Mouse (Mus musculus): ENCODE data around the gene Nfix. TPM values are rescaled to one million over a fixed set of nuclear protein-coding genes. Genes with fewer than 3 reads are reported as not detected.

The Nfix gene
- polyA plus RNA-seq, 1 experiment from 2014 or later, result 14.8 TPM

GRCm38 (mm10) chr8:84743054-84743415 is 57.1 kb downstream of the Nfix start:
- Histone ChIP-seq H3K4me3 (replicated peaks) (no peak overlapping the region), H3K27ac (peak overlapping the region; percentile 61), H3K36me3 (no peaks in the 10 kb centered on the region), H3K4me2 (replicated peaks) (peak overlapping the region; percentile 48), H3K4me1 (replicated peaks) (peaks cover 74% of the 10 kb centered on the region), H3K9ac (no peak overlapping the region), H3K9me3 (no peaks in the 10 kb centered on the region), H3K27me3 (replicated peaks) (peaks cover 9% of the 10 kb centered on the region)
- 24% methylated on average over 10 of the region's 10 CpGs for WGBS
- 0 out of 2 replicates have a peak, but pooled peaks have one; percentile 16 for ATAC-seq

GRCm38 (mm10) chr8:84742171-84743053 is 57.7 kb downstream of the Nfix start:
- ATAC-seq, result peak; percentile 71
- H3K4me3 ChIP-seq (replicated peaks), result no peak overlapping the region
- peaks cover 9% of the 10 kb centered on the region for H3K27me3 ChIP-seq (replicated peaks)
- 26% methylated on average over 32 of the region's 32 CpGs for WGBS
- no peaks in the 10 kb centered on the region for H3K9me3 ChIP-seq
- H3K27ac ChIP-seq, result peak overlapping the region; percentile 61
- no peak overlapping the region for H3K9ac ChIP-seq
- H3K4me1 ChIP-seq (replicated peaks), result peaks cover 78% of the 10 kb centered on the region
- peak overlapping the region; percentile 48 for H3K4me2 ChIP-seq (replicated peaks)
- H3K36me3 ChIP-seq, result no peaks in the 10 kb centered on the region

DNA sequence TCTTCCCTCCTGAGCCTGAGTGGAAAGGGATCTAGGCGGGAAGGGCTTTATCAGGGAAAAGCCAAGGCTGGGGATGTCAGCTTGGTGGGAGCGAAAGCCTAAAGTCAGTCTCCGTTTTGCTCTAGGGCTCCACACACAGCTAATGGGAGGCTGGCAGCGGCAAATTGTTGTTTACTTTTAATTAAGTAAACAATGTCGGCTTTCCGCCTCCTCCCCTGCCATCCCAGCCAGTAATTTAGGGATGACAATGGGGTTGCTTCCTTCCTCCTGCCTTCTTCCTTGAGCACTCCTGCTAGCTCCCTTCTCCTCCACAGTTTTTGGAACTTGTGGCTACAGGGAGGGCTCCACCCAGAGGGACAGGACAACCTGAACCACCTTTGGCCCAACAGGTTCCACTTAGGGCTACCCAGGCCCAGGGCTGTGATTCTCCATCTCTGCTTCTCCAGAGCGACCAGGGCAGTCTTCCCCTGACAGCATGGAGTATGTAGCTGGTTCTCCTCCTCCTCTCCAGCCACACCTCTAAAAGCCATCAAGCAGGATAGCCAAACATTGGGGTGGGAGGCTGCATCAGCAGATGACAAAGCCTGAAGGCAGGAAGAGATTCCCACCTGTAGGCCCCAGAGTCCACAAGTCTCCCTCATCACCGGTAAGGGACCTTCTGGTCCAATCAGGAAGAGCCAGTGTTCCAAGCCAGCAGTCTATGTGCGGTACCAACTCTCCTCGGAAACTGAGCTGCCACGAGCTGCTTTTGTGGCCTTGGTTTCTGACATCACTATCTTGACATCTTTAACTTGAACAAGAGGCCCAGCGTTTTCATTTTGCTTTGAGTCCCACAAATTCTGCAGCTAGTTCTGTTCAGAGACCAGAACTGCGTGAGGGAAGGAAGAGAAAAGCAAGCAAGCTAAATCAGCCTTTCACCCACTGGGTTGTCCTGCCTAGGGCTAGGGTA is 59.0 kb downstream of the Nfix start:
- Histone ChIP-seq H3K27ac (no peak overlapping the region), H3K4me3 (replicated peaks) (no peak overlapping the region), H3K9ac (0 out of 2 replicates have a peak overlapping the region, but pooled peaks have one; percentile 5), H3K4me1 (replicated peaks) (peaks cover 76% of the 10 kb centered on the region), H3K27me3 (replicated peaks) (peaks cover 15% of the 10 kb centered on the region), H3K4me2 (replicated peaks) (no peak overlapping the region), H3K36me3 (no peaks in the 10 kb centered on the region), H3K9me3 (no peaks in the 10 kb centered on the region)
- WGBS, result 53% methylated on average over 13 of the region's 13 CpGs
- no peak for ATAC-seq

GRCm38 (mm10) chr8:84739401-84739742 is 60.8 kb downstream of the Nfix start:
- 13% methylated on average over 1 of the region's 1 CpGs for WGBS

DNA sequence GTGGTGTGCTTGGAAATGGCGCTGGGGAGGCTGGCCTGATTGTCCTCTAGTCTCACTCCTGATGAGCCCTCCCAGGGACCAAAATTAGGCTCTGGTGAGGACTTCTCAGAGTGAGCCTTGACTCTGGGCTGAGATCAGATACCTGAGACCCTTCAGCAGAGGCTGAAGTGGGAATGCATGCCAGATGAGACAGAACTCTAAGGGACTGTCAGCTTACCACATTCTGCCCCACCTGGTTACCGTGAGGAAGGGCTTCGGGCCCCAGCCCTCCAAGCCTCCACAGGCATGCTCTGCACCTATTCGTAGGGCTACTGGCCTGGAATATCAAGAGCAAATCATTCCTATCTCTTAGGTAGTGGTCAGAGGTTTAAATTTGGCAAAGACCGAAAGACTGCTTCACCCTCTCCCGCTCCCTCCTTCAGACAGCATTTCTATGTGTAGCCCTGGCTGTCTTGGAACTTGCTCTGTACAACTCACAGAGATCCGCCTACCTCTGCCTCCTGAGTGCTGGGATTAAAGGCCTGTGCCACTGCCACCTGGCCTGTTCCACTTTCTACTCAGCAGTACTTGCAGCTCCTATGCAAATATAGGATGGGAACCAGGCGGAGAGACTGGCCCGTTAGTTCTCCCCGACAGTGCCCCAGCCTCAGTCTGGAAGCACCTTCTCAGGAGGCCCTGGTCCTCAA is 61.3 kb downstream of the Nfix start:
- H3K36me3 ChIP-seq, result no peaks in the 10 kb centered on the region
- no peak overlapping the region for H3K4me2 ChIP-seq (replicated peaks)
- H3K27ac ChIP-seq, result no peak overlapping the region
- no peak overlapping the region for H3K4me3 ChIP-seq (replicated peaks)
- 73% methylated on average over 10 of the region's 10 CpGs for WGBS
- H3K4me1 ChIP-seq (replicated peaks), result peaks cover 55% of the 10 kb centered on the region
- ATAC-seq, result no peak
- no peaks in the 10 kb centered on the region for H3K9me3 ChIP-seq
- peaks cover 19% of the 10 kb centered on the region for H3K27me3 ChIP-seq (replicated peaks)
- H3K9ac ChIP-seq, result no peak overlapping the region

More at GRCm38 (mm10) chr8:84739401-84739742, 60.8 kb downstream of the Nfix start:
- no peaks in the 10 kb centered on the region for H3K9me3 ChIP-seq
- H3K36me3 ChIP-seq, result no peaks in the 10 kb centered on the region
- no peak overlapping the region for H3K9ac ChIP-seq
- no peak overlapping the region for H3K27ac ChIP-seq
- no peak overlapping the region for H3K4me2 ChIP-seq (replicated peaks)
- peaks cover 60% of the 10 kb centered on the region for H3K4me1 ChIP-seq (replicated peaks)
- no peak overlapping the region for H3K4me3 ChIP-seq (replicated peaks)
- ATAC-seq, result no peak
- peaks cover 19% of the 10 kb centered on the region for H3K27me3 ChIP-seq (replicated peaks)

GRCm38 (mm10) chr8:84738266-84738665 is 61.9 kb downstream of the Nfix start:
- H3K4me1 ChIP-seq (replicated peaks), result peaks cover 53% of the 10 kb centered on the region
- no peak overlapping the region for H3K4me3 ChIP-seq (replicated peaks)
- H3K4me2 ChIP-seq (replicated peaks), result no peak overlapping the region
- H3K27me3 ChIP-seq (replicated peaks), result peaks cover 19% of the 10 kb centered on the region
- no peaks in the 10 kb centered on the region for H3K9me3 ChIP-seq
- H3K27ac ChIP-seq, result no peak overlapping the region
- no peak overlapping the region for H3K9ac ChIP-seq
- ATAC-seq, result no peak
- WGBS, result 45% methylated on average over 10 of the region's 10 CpGs
- no peaks in the 10 kb centered on the region for H3K36me3 ChIP-seq

GRCm38 (mm10) chr8:84737608-84738007 is 62.5 kb downstream of the Nfix start:
- ATAC-seq, result peak; percentile 71
- Histone ChIP-seq H3K9me3 (no peaks in the 10 kb centered on the region), H3K4me2 (replicated peaks) (peak overlapping the region; percentile 45; the same call in 1 of the 2 replicates), H3K27ac (no peak overlapping the region), H3K9ac (no peak overlapping the region), H3K27me3 (replicated peaks) (peaks cover 19% of the 10 kb centered on the region), H3K36me3 (no peaks in the 10 kb centered on the region), H3K4me3 (replicated peaks) (no peak overlapping the region), H3K4me1 (replicated peaks) (peaks cover 53% of the 10 kb centered on the region)
- WGBS, result 2% methylated on average over 16 of the region's 16 CpGs

GRCm38 (mm10) chr8:84736521-84736920 is 63.6 kb downstream of the Nfix start:
- Histone ChIP-seq H3K4me3 (replicated peaks) (no peak overlapping the region), H3K36me3 (no peaks in the 10 kb centered on the region), H3K27me3 (replicated peaks) (peaks cover 19% of the 10 kb centered on the region), H3K9me3 (no peaks in the 10 kb centered on the region), H3K9ac (no peak overlapping the region), H3K4me2 (replicated peaks) (no peak overlapping the region), H3K4me1 (replicated peaks) (peaks cover 53% of the 10 kb centered on the region), H3K27ac (no peak overlapping the region)
- no peak for ATAC-seq
- 87% methylated on average over 4 of the region's 4 CpGs for WGBS

DNA sequence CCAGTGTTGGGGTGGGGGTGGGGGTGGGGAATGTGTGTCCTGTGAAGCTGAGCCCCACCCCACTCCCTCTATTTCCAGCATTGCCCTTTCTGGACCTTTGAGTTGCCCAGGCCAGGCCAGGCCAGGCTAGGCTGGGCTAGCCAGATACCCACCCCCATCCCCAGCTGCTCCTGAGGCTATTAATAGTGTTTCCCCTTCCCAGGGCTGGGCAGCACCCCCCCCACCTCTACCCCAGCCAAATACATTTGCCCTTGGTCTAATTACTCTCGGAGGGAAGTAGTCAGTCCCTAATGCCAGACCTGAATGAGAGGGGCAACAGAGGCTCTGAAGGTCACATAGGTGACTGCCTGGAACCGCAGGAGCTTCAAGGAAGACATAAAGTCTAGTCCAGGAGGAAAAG is 64.5 kb downstream of the Nfix start:
- peaks cover 19% of the 10 kb centered on the region for H3K27me3 ChIP-seq (replicated peaks)
- peaks cover 53% of the 10 kb centered on the region for H3K4me1 ChIP-seq (replicated peaks)
- 49% methylated on average over 2 of the region's 2 CpGs for WGBS
- no peaks in the 10 kb centered on the region for H3K9me3 ChIP-seq
- H3K27ac ChIP-seq, result no peak overlapping the region
- no peak overlapping the region for H3K9ac ChIP-seq
- no peak overlapping the region for H3K4me2 ChIP-seq (replicated peaks)
- ATAC-seq, result no peak
- no peak overlapping the region for H3K4me3 ChIP-seq (replicated peaks)
- no peaks in the 10 kb centered on the region for H3K36me3 ChIP-seq

GRCm38 (mm10) chr8:84734680-84735079 is 65.5 kb downstream of the Nfix start:
- no peak overlapping the region for H3K4me3 ChIP-seq (replicated peaks)
- H3K27me3 ChIP-seq (replicated peaks), result peaks cover 19% of the 10 kb centered on the region
- H3K4me2 ChIP-seq (replicated peaks), result no peak overlapping the region
- H3K4me1 ChIP-seq (replicated peaks), result peaks cover 53% of the 10 kb centered on the region
- no peak overlapping the region for H3K27ac ChIP-seq
- H3K9me3 ChIP-seq, result no peaks in the 10 kb centered on the region
- whole genome bisulfite sequencing, result 83% methylated on average over 2 of the region's 2 CpGs
- ATAC-seq, result no peak
- H3K9ac ChIP-seq, result no peak overlapping the region
- no peaks in the 10 kb centered on the region for H3K36me3 ChIP-seq

GRCm38 (mm10) chr8:84733959-84734358 is 66.2 kb downstream of the Nfix start:
- WGBS, result 93% methylated on average over 6 of the region's 6 CpGs
- H3K9me3 ChIP-seq, result no peaks in the 10 kb centered on the region
- H3K4me1 ChIP-seq (replicated peaks), result peaks cover 48% of the 10 kb centered on the region

DNA sequence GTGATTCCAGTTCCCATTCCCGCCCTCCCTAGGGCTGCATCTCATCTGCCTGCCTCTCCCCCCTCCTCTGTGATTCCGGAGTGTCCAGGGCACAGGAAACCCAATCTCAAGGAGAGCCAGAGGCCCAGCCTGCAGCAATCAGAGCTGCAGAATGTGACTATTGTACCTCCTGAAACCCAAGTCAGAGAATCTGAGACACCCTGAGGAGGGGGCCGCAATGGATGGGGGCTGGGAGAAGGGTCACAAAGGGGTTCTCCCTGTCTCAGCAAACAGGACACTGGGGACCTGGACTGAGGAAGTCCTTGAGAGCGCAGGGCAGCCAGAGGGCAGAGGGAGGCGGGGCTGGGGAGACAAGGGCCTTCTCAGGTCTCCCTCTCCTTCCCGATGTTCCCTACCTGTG is 67.1 kb downstream of the Nfix start:
- Histone ChIP-seq H3K4me3 (replicated peaks) (no peak overlapping the region), H3K4me1 (replicated peaks) (peaks cover 40% of the 10 kb centered on the region), H3K9me3 (no peaks in the 10 kb centered on the region), H3K27me3 (replicated peaks) (peaks cover 10% of the 10 kb centered on the region), H3K27ac (0 out of 2 replicates have a peak overlapping the region, but pooled peaks have one; percentile 19), H3K4me2 (replicated peaks) (no peak overlapping the region), H3K9ac (no peak overlapping the region), H3K36me3 (no peaks in the 10 kb centered on the region)
- WGBS, result 41% methylated on average over 6 of the region's 6 CpGs
- no peak for ATAC-seq

More at GRCm38 (mm10) chr8:84733959-84734358, 66.2 kb downstream of the Nfix start:
- no peaks in the 10 kb centered on the region for H3K36me3 ChIP-seq
- no peak overlapping the region for H3K9ac ChIP-seq
- H3K4me2 ChIP-seq (replicated peaks), result no peak overlapping the region
- peaks cover 19% of the 10 kb centered on the region for H3K27me3 ChIP-seq (replicated peaks)
- no peak overlapping the region for H3K27ac ChIP-seq
- ATAC-seq, result no peak
- no peak overlapping the region for H3K4me3 ChIP-seq (replicated peaks)
